Comparison of ENCODE assay signal across 24 mouse cellular contexts in the genomic region with DNA sequence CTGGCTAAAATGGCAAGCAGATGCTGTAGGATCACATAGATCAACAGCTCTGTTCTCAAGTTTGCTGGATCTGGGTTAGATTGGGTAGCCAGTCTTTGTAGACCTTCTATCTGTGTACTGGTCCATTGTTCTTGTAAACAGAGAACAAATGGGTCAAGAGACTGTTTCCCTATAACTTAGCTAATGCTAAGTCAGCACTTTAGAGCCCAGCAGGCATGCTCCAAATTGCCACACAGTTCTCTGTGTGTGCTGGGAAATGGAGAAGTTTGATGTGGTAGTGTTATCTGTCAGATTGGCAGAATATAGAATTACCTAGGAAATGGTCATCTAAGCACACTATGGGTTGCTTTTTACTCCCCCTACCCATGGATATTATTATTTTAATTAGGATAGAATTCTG. TPM values are rescaled to one million over a fixed set of nuclear protein-coding genes. Genes with fewer than 3 reads are reported as not detected.
"Had no signal": no experiment of that assay in that cellular context is flagged by ENCODE, and none has a peak within 500 bp of the region (broad histone marks: within the 10 kb centered on the region; RNA-seq: fewer than 3 reads in every experiment).

No protein-coding gene starts in this region.

- H3K9me3 ChIP-seq: stomach, embryonic 15.5 days had no signal

- H3K27ac ChIP-seq: neural tube, embryonic 12.5 days; neural tube, embryonic 13.5 days; neural tube, embryonic 15.5 days; stomach, embryonic 15.5 days; stomach, postnatal 0 days had no signal

- H3K4me1 ChIP-seq: neural tube, embryonic 12.5 days; neural tube, embryonic 13.5 days; neural tube, embryonic 15.5 days; stomach, embryonic 15.5 days had no signal

- H3K9ac ChIP-seq: neural tube, embryonic 12.5 days; neural tube, embryonic 13.5 days; neural tube, embryonic 15.5 days; stomach, embryonic 15.5 days had no signal

- H3K4me2 ChIP-seq: neural tube, embryonic 12.5 days; neural tube, embryonic 13.5 days; neural tube, embryonic 15.5 days; stomach, embryonic 15.5 days had no signal

- H3K27me3 ChIP-seq: neural tube, embryonic 12.5 days; neural tube, embryonic 13.5 days; neural tube, embryonic 15.5 days; stomach, embryonic 15.5 days had no signal

- H3K4me3 ChIP-seq: neural tube, embryonic 12.5 days; neural tube, embryonic 13.5 days; neural tube, embryonic 15.5 days; stomach, embryonic 15.5 days had no signal

- DNase-seq: retina, postnatal 1 day; right cerebral cortex, adult 18-20 months; right cerebral cortex, postnatal 14 days; right cerebral cortex, postnatal 25 days; right cerebral cortex, postnatal 4 days; spleen, adult 18-20 months; thymus, adult 18-20 months; thymus, adult 2 months; thymus, postnatal 14 days; thymus, postnatal 25 days; thymus, postnatal 36 days; thymus, postnatal 4 days had no signal

- H3K36me3 ChIP-seq: neural tube, embryonic 12.5 days; neural tube, embryonic 13.5 days; neural tube, embryonic 15.5 days; stomach, embryonic 15.5 days had no signal

RNA-seq across cellular contexts. Expression of gene Serpinb6d, which starts 1.3 kb away (rescaled TPM):
- total RNA-seq: neutrophil, adult 5-6 weeks had no signal
- polyA plus RNA-seq: neural tube, embryonic 12.5 days; neural tube, embryonic 13.5 days; neural tube, embryonic 14.5 days; neural tube, embryonic 15.5 days; small intestine, adult 2 months; spleen, adult 2 months; stomach, embryonic 14.5 days; stomach, embryonic 15.5 days; stomach, embryonic 16.5 days; stomach, postnatal 0 days; thymus, adult 2 months; thymus, postnatal 0 days had no signal
